Mouse (Mus musculus): ENCODE data around the gene Rnaset2b.
"Not testable (repeated sequence)": the region's sequence is repeated elsewhere in the genome, so short reads cannot be mapped to it uniquely, and the experiment has no call there.

DNA sequence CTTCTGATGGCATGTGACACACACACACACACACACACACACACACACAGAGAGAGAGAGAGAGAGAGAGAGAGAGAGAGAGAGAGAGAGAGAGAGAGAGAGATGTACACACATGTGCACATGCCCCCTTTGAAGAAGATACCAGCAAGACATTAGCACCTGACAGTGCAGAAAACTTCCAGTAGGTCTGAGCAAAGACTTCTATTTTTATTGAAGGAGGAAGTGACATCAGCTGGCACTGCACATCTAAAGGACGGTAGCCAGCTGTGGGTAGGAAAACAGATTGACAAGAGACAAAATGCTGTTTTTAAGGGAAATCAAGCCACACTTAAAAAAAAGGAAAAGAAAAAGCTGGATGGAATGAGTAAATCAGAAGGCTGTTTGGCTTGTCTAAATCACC is 43.8 kb downstream of the Rnaset2b start:
- TF ChIP-seq CTCF (IDR thresholded peaks at IDR 0.05; ENCODE audit: low read depth, low read length); EP300 (IDR thresholded peaks at IDR 0.05; ENCODE audit: insufficient read depth, low read depth, low read length); POLR2A (IDR thresholded peaks at IDR 0.05; ENCODE audit: insufficient read depth, low read length): not testable (repeated sequence)

Data from ES-Bruce4 (cell line).